Mouse (Mus musculus) heart, embryonic 15.5 days (tissue): ENCODE measurements around the gene Trh. TPM values are rescaled to one million over a fixed set of nuclear protein-coding genes. Genes with fewer than 3 reads are reported as not detected.
A peak's percentile ranks its signal among the peaks of the same experiment; 100 is the strongest.

Source experiments
- ATAC-seq: fragments of 200-750 bp; cut with Nextera tagmentation; replicated peaks from 2 replicates; pipeline ENCODE4 v1.8.0; 2017; ENCODE audit warnings: low read depth, moderate TSS enrichment; ENCODE audit not compliant: insufficient number of reproducible peaks, insufficient read depth, low FRiP score
- H3K27ac ChIP-seq: fragments of 300-500 bp; sonication (generic); 2 replicates; pipeline ENCODE4 v1.5.1; 2015; ENCODE audit warnings: mild to moderate bottlenecking, inconsistent platforms
- H3K27me3 ChIP-seq: fragments of 300-500 bp; sonication (generic); 2 replicates; pipeline ENCODE4 v1.6.1; 2015; ENCODE audit warnings: inconsistent platforms
- H3K36me3 ChIP-seq: fragments of 300-500 bp; sonication (generic); 2 replicates; pipeline ENCODE4 v1.6.1; 2015; ENCODE audit warnings: mild to moderate bottlenecking, inconsistent platforms
- H3K4me1 ChIP-seq: fragments of 300-500 bp; sonication (generic); replicated peaks from 2 replicates; pipeline ENCODE4 v1.6.1; 2015; ENCODE audit warnings: inconsistent platforms
- H3K4me2 ChIP-seq: fragments of 300-500 bp; sonication (generic); 2 replicates; pipeline ENCODE4 v1.6.1; 2015; ENCODE audit warnings: inconsistent platforms, mild to moderate bottlenecking, moderate library complexity
- H3K4me3 ChIP-seq: fragments of 300-500 bp; sonication (generic); 2 replicates; pipeline ENCODE4 v1.5.1; 2015; ENCODE audit warnings: mild to moderate bottlenecking, inconsistent platforms
- H3K9ac ChIP-seq: fragments of 300-500 bp; sonication (generic); 2 replicates; pipeline ENCODE4 v1.6.1; 2015; ENCODE audit warnings: mild to moderate bottlenecking, inconsistent platforms
- H3K9me3 ChIP-seq: fragments of 300-500 bp; sonication (generic); replicated peaks from 2 replicates; pipeline ENCODE4 v1.6.1; 2016; ENCODE audit warnings: inconsistent platforms
- WGBS: fragments of 180-500 bp; shearing (Covaris S2); methylation state at CpG from one replicate; pipeline ENCODE4 v1.1.7; 2015; ENCODE audit warnings: mixed read lengths; 5-methylcytosine and 5-hydroxymethylcytosine counted together
- polyA plus RNA-seq: library from polyadenylated mRNA; unstranded; fragments of >200 nt; fragmentation: Nextera tagmentation; extraction: Ambion mirVana; gene quantifications from 2 replicates; pipeline ENCODE4 v1.2.1, GENCODE M21; 2015

Trh gene
- polyA plus RNA-seq, 1 experiment from 2014 or later: 0.20 TPM

- no peak overlapping the region for H3K9ac ChIP-seq
- WGBS: 58% methylated on average over 6 of the region's 6 CpGs
Measured at GRCm38 (mm10) chr6:92221604-92222003, 22.8 kb downstream of the Trh start.

GRCm38 (mm10) chr6:92219445-92219844, 25.0 kb downstream of the Trh start:
- 46% methylated on average over 3 of the region's 3 CpGs for WGBS
- Histone ChIP-seq H3K27ac (no peak overlapping the region), H3K9ac (no peak overlapping the region), H3K4me2 (no peak overlapping the region), H3K9me3 (no peaks in the 10 kb centered on the region), H3K27me3 (no peaks in the 10 kb centered on the region), H3K36me3 (no peaks in the 10 kb centered on the region), H3K4me1 (no peaks in the 10 kb centered on the region), H3K4me3 (no peak overlapping the region)
- ATAC-seq: no peak

More at GRCm38 (mm10) chr6:92221604-92222003, 22.8 kb downstream of the Trh start:
- Histone ChIP-seq H3K4me1 (no peaks in the 10 kb centered on the region), H3K4me3 (no peak overlapping the region), H3K27ac (no peak overlapping the region), H3K27me3 (no peaks in the 10 kb centered on the region), H3K36me3 (no peaks in the 10 kb centered on the region), H3K4me2 (no peak overlapping the region), H3K9me3 (no peaks in the 10 kb centered on the region)
- ATAC-seq: no peak

- Histone ChIP-seq H3K4me3 (peak within 1 kb of the TSS; percentile 75), H3K36me3 (no peaks in the 10 kb centered on the region; the same call in 1 of the 2 replicates), H3K9me3 (no peaks in the 10 kb centered on the region), H3K27ac (peak within 1 kb of the TSS; percentile 52), H3K27me3 (no peaks in the 10 kb centered on the region), H3K9ac (peak within 1 kb of the TSS; percentile 85), H3K4me1 (peaks cover 13% of the 10 kb centered on the region), H3K4me2 (peak within 1 kb of the TSS; percentile 80)
- WGBS: 9% methylated on average over 35 of the region's 35 CpGs
- peak; percentile 96 for ATAC-seq
Measured at GRCm38 (mm10) chr6:92214773-92215449, 29.5 kb downstream of the Trh start, which contains the start of gene Rbsn. Rbsn (minus strand) TSS chr6:92214925.

- Histone ChIP-seq H3K27ac (peak overlapping the region; percentile 52), H3K9me3 (no peaks in the 10 kb centered on the region), H3K27me3 (no peaks in the 10 kb centered on the region), H3K4me3 (peak overlapping the region; percentile 75), H3K4me1 (peaks cover 13% of the 10 kb centered on the region), H3K9ac (peak overlapping the region; percentile 85), H3K36me3 (no peaks in the 10 kb centered on the region; the same call in 1 of the 2 replicates), H3K4me2 (peak overlapping the region; percentile 80)
- WGBS: under 1% methylated on average over 48 of the region's 48 CpGs
- ATAC-seq: no peak
Measured at GRCm38 (mm10) chr6:92214055-92214772, 30.2 kb downstream of the Trh start.

GRCm38 (mm10) chr6:92199414-92199813, 45.0 kb downstream of the Trh start:
- Histone ChIP-seq H3K27me3 (no peaks in the 10 kb centered on the region), H3K36me3 (peaks cover 69% of the 10 kb centered on the region), H3K4me2 (no peak overlapping the region), H3K4me3 (no peak overlapping the region), H3K4me1 (no peaks in the 10 kb centered on the region), H3K9ac (no peak overlapping the region), H3K27ac (no peak overlapping the region), H3K9me3 (no peaks in the 10 kb centered on the region)
- ATAC-seq: no peak
- 82% methylated on average over 8 of the region's 8 CpGs for WGBS

Other genes starting within 250 kb of the Trh start
- gene Nr2c2, start 153.3 kb downstream of the Trh start, polyA plus RNA-seq: 14.8 and 18.7 TPM in 2 replicates
- gene Mrps25, start 60.6 kb downstream of the Trh start, polyA plus RNA-seq: 74.4 and 76.7 TPM in 2 replicates
- gene Rbsn, start 29.7 kb downstream of the Trh start, polyA plus RNA-seq: 14.7 and 17.2 TPM in 2 replicates